ENCODE assay signal across 11 mouse cellular contexts in genomic region chr17:44301224-44301811, GRCm38 (mm10).
A peak's percentile ranks its signal among the peaks of the same experiment; 100 is the strongest.
DNase-seq lines count a peak whose midpoint lies in the region; ATAC-seq and TF ChIP-seq lines count a peak whose summit lies in the region.
"Had no signal": no experiment of that assay in that cellular context is flagged by ENCODE, and none has a peak within 500 bp of the region (broad histone marks: within the 10 kb centered on the region; RNA-seq: fewer than 3 reads in every experiment).

No protein-coding gene starts in this region.

- peak overlapping the region; percentile 59 for H3K4me2 ChIP-seq in heart, embryonic 14.5 days (ENCODE audit: low read length)
- H3K4me2 ChIP-seq in embryonic facial prominence, embryonic 14.5 days (ENCODE audit: low read depth, low read length), result no peak overlapping the region
- H3K4me2 ChIP-seq in limb, embryonic 11.5 days (ENCODE audit: low read depth, severe bottlenecking), result no peak overlapping the region
- no peak overlapping the region for H3K4me2 ChIP-seq in midbrain, postnatal 0 days (ENCODE audit: low read depth, low read length, poor library complexity, severe bottlenecking)
- H3K4me2 ChIP-seq: liver, embryonic 15.5 days; neural tube, embryonic 15.5 days had no signal

- DNase-seq in heart, postnatal 4 days, result no peak
- DNase-seq in embryonic facial prominence, embryonic 14.5 days (ENCODE audit: low spot score), result no peak
- DNase-seq in limb, embryonic 11.5 days (ENCODE audit: low spot score), result no peak
- no peak for DNase-seq in midbrain, postnatal 0 days (ENCODE audit: low spot score)
- no peak for DNase-seq in gastrocnemius, adult 8-10 months (ENCODE audit: low spot score in 2 of 2)
- DNase-seq in frontal cortex, postnatal 36 days (ENCODE audit: low spot score in 2 of 2), result no peak
- DNase-seq: kidney, postnatal 25 days had no signal

- H3K4me3 ChIP-seq in heart, embryonic 14.5 days (ENCODE audit: control insufficient read depth in 1 of 2, insufficient read depth in 1 of 2, low read depth in 1 of 2, low read length in 2 of 2), result peak overlapping the region; percentile 18 to 21; a peak in 3 of 4 replicates
- H3K4me3 ChIP-seq in embryonic facial prominence, embryonic 14.5 days (ENCODE audit: low read depth, low read length), result no peak overlapping the region
- H3K4me3 ChIP-seq in limb, embryonic 11.5 days (ENCODE audit: low read depth, low read length), result no peak overlapping the region
- no peak overlapping the region for H3K4me3 ChIP-seq in midbrain, postnatal 0 days (ENCODE audit: low read depth, low read length)
- H3K4me3 ChIP-seq: liver, embryonic 15.5 days; neural tube, embryonic 15.5 days had no signal

- peaks cover 14 to 15% of the 10 kb centered on the region in 2 experiments for H3K4me1 ChIP-seq in heart, embryonic 14.5 days (ENCODE audit: control insufficient read depth in 2 of 2, insufficient read depth in 2 of 2, low read length in 2 of 2)
- H3K4me1 ChIP-seq in embryonic facial prominence, embryonic 14.5 days (ENCODE audit: control insufficient read depth, insufficient read depth, low read length), result peaks cover 16% of the 10 kb centered on the region
- H3K4me1 ChIP-seq in limb, embryonic 11.5 days (ENCODE audit: control insufficient read depth, insufficient read depth, low read length), result peaks cover 17% of the 10 kb centered on the region
- H3K4me1 ChIP-seq in midbrain, postnatal 0 days (ENCODE audit: insufficient read depth, low read length), result no peaks in the 10 kb centered on the region
- H3K4me1 ChIP-seq: liver, embryonic 15.5 days had no signal

- no peak overlapping the region for H3K9ac ChIP-seq in heart, embryonic 14.5 days (ENCODE audit: low read length)
- H3K9ac ChIP-seq in embryonic facial prominence, embryonic 14.5 days (ENCODE audit: low read depth, low read length), result no peak overlapping the region
- H3K9ac ChIP-seq in limb, embryonic 11.5 days (ENCODE audit: low read length), result no peak overlapping the region
- no peak overlapping the region for H3K9ac ChIP-seq in midbrain, postnatal 0 days (replicated peaks; ENCODE audit: low read length, poor library complexity, severe bottlenecking)
- H3K9ac ChIP-seq: liver, embryonic 15.5 days; neural tube, embryonic 15.5 days had no signal

- H3K27ac ChIP-seq in heart, embryonic 14.5 days (replicated peaks in 1 of 2; ENCODE audit: control insufficient read depth in 1 of 2, insufficient read depth in 1 of 2, low read depth in 2 of 2, low read length in 2 of 2), result peak overlapping the region; percentile 69 to 73
- peak overlapping the region; percentile 30; the same call in 1 of the 2 replicates for H3K27ac ChIP-seq in embryonic facial prominence, embryonic 14.5 days (replicated peaks; ENCODE audit: low read depth, low read length)
- 0 out of 2 replicates have a peak overlapping the region, but pooled peaks have one; percentile 47 for H3K27ac ChIP-seq in limb, embryonic 11.5 days (replicated peaks; ENCODE audit: low read depth, low read length)
- no peak overlapping the region for H3K27ac ChIP-seq in midbrain, postnatal 0 days (ENCODE audit: low read depth, low read length)
- H3K27ac ChIP-seq: liver, embryonic 15.5 days; neural tube, embryonic 15.5 days had no signal

- H3K36me3 ChIP-seq in heart, embryonic 14.5 days (ENCODE audit: control insufficient read depth, insufficient read depth, low read length), result no peaks in the 10 kb centered on the region
- no peaks in the 10 kb centered on the region for H3K36me3 ChIP-seq in embryonic facial prominence, embryonic 14.5 days (ENCODE audit: control insufficient read depth, insufficient read depth, low read length)
- no peaks in the 10 kb centered on the region for H3K36me3 ChIP-seq in limb, embryonic 11.5 days (ENCODE audit: control insufficient read depth, insufficient read depth, low read length)
- H3K36me3 ChIP-seq in midbrain, postnatal 0 days (ENCODE audit: insufficient read depth, low read length), result no peaks in the 10 kb centered on the region
- H3K36me3 ChIP-seq: liver, embryonic 15.5 days; neural tube, embryonic 15.5 days had no signal

- TF ChIP-seq CTCF in midbrain, postnatal 0 days (IDR thresholded peaks at IDR 0.05), result no peak

- peaks cover 11% of the 10 kb centered on the region for H3K27me3 ChIP-seq in heart, embryonic 14.5 days (ENCODE audit: control insufficient read depth, insufficient read depth, low read length)
- H3K27me3 ChIP-seq in embryonic facial prominence, embryonic 14.5 days (replicated peaks; ENCODE audit: control insufficient read depth, insufficient read depth, low read length), result no peaks in the 10 kb centered on the region
- peaks cover 3% of the 10 kb centered on the region; the same call in 1 of the 2 replicates for H3K27me3 ChIP-seq in limb, embryonic 11.5 days (ENCODE audit: control insufficient read depth, insufficient read depth, low read length)
- no peaks in the 10 kb centered on the region for H3K27me3 ChIP-seq in midbrain, postnatal 0 days (ENCODE audit: insufficient read depth, low read length)
- H3K27me3 ChIP-seq: liver, embryonic 15.5 days; neural tube, embryonic 15.5 days had no signal

- 0 out of 2 replicates have a peak, but pooled peaks have one; percentile 24 for ATAC-seq in heart, embryonic 14.5 days (ENCODE audit: insufficient number of reproducible peaks, insufficient read depth, low FRiP score, low read depth)
- ATAC-seq in embryonic facial prominence, embryonic 14.5 days (ENCODE audit: low read depth), result no peak
- no peak for ATAC-seq in limb, embryonic 11.5 days (ENCODE audit: insufficient number of reproducible peaks, low FRiP score, low TSS enrichment, low read depth)
- peak; percentile 68 for ATAC-seq in megakaryocyte, adult 5-6 weeks (ENCODE audit: poor library complexity, severe bottlenecking)
- no peak for ATAC-seq in midbrain, postnatal 0 days (ENCODE audit: low FRiP score)

- no peaks in the 10 kb centered on the region for H3K9me3 ChIP-seq in heart, embryonic 14.5 days (ENCODE audit: control insufficient read depth, low read length)
- H3K9me3 ChIP-seq in embryonic facial prominence, embryonic 14.5 days (ENCODE audit: control insufficient read depth, low read length), result no peaks in the 10 kb centered on the region
- no peaks in the 10 kb centered on the region for H3K9me3 ChIP-seq in limb, embryonic 11.5 days (ENCODE audit: control insufficient read depth, low read length)
- no peaks in the 10 kb centered on the region for H3K9me3 ChIP-seq in midbrain, postnatal 0 days (ENCODE audit: low read length)
- H3K9me3 ChIP-seq: liver, embryonic 15.5 days; neural tube, embryonic 15.5 days had no signal

- WGBS in heart, embryonic 14.5 days, result 39% methylated on average over 17 of the region's 17 CpGs
- WGBS in embryonic facial prominence, embryonic 14.5 days, result 76% methylated on average over 17 of the region's 17 CpGs
- 73% methylated on average over 17 of the region's 17 CpGs for WGBS in limb, embryonic 11.5 days
- WGBS in midbrain, postnatal 0 days, result 83% methylated on average over 17 of the region's 17 CpGs

Comparison
In these comparisons a context has a peak if more than half of its experiments do, and no peak if none do; other contexts are left out.
1. ATAC-seq: peak in heart, embryonic 14.5 days (single experiment) and megakaryocyte, adult 5-6 weeks (single experiment); none in embryonic facial prominence, embryonic 14.5 days (single experiment), limb, embryonic 11.5 days (single experiment) and midbrain, postnatal 0 days (single experiment).
2. H3K4me3 ChIP-seq: peak in heart, embryonic 14.5 days (2 of 2); none in embryonic facial prominence, embryonic 14.5 days (single experiment), limb, embryonic 11.5 days (single experiment) and midbrain, postnatal 0 days (single experiment).